Mouse (Mus musculus): ENCODE measurements around the gene Ift20. TPM values are rescaled to one million over a fixed set of nuclear protein-coding genes. Genes with fewer than 3 reads are reported as not detected.
"Not testable (repeated sequence)": the region's sequence is repeated elsewhere in the genome, so short reads cannot be mapped to it uniquely, and the experiment has no call there.

The Ift20 gene
- polyA plus RNA-seq, 1 experiment from 2014 or later = 151 TPM

GRCm38 (mm10) chr11:78566775-78567174, 30.6 kb downstream of the Ift20 start:
- DNase-seq (ENCODE audit: low spot score) = no peak

DNA sequence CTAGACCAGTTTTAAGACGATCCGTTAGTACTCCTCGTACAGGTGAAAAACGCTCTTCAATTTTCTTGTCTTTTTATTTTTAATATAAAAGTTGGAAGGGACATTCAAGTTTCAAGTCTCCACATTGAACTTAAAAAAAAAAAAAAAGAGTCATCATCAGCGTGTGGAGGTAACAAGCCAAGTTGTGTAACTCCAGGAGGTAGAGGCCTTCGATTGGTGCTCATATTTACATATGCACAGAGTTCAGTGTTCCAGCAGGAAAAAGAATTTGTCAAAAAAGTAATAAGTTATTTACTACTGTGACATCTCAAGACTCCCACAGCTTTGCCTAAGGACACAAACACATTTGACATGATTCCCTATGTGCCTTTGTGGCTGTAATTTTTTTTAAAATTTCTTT, 31.5 kb downstream of the Ift20 start:
- no peak for DNase-seq (ENCODE audit: low spot score)

- DNase-seq (ENCODE audit: low spot score) = no peak
Observed at GRCm38 (mm10) chr11:78568827-78569226, 32.7 kb downstream of the Ift20 start.

DNA sequence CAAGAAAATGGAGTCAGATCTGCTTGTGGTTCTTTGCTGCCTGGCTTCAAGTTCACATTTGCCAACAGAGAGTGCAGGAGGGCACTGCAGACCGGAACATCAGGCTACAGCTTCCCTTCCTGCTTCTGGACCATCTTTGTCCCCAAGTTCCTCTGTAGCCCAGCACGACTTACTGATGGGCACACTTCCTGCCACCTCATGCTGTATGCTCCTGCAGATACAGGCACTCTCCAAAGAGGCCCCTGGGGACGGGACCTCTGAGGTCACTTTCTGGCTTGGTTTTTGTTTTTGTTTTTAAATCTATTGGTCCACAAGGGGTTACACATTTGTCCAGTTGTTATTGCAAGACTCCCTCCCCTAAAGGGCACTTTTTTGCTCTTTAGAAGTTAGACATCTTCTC, 33.6 kb downstream of the Ift20 start:
- no peak for DNase-seq (ENCODE audit: low spot score)

- no peak for DNase-seq (ENCODE audit: low spot score)
Observed at GRCm38 (mm10) chr11:78571441-78571840, 35.3 kb downstream of the Ift20 start.

GRCm38 (mm10) chr11:78571854-78572253, 35.7 kb downstream of the Ift20 start:
- no peak for DNase-seq (ENCODE audit: low spot score)

- not testable (repeated sequence) for DNase-seq (ENCODE audit: low spot score)
Observed at GRCm38 (mm10) chr11:78574031-78574430, 37.9 kb downstream of the Ift20 start.

GRCm38 (mm10) chr11:78574536-78574935, 38.4 kb downstream of the Ift20 start:
- no peak for DNase-seq (ENCODE audit: low spot score)

DNA sequence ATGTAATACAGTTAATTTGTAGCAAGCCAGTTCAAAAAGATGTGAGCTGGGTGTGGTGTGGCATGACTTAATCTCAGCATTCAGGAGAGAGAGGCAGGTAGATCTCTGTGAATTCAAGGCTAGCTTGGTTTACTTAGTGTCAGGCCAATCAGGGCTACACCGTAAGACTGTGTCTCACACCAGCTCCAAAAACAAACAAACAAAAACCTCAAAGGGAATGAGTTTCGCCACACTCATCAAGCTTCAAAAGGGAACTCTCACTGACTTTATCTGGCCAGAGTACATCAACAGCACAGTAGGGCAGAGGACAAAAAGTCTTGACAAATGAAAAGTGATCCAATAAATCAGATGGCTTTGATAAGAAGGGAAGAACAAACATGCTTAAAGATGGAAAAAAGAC, 38.8 kb downstream of the Ift20 start:
- DNase-seq (ENCODE audit: low spot score) = no peak

- DNase-seq (ENCODE audit: low spot score) = no peak
Observed at GRCm38 (mm10) chr11:78582848-78583247, 46.7 kb downstream of the Ift20 start.

DNA sequence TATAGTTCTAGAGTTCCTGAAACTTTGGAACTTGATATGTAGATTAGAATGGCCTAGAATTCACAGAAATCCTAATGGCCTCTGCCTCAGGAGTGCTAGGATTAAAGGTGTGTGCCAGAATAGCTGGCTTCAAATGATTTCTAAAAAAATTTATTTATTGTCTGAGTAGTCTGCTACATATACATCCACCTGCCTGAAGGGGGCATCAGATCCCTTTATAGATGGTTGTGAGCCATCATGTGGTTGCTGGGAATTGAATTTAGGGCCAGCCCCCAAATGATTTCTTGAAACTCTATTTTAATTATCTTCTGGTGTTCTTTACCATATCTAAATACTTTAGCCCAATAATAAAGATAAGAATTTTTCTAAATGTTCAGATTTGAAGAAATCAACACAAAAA, 49.9 kb downstream of the Ift20 start:
- DNase-seq (ENCODE audit: low spot score) = peak; percentile 37

DNA sequence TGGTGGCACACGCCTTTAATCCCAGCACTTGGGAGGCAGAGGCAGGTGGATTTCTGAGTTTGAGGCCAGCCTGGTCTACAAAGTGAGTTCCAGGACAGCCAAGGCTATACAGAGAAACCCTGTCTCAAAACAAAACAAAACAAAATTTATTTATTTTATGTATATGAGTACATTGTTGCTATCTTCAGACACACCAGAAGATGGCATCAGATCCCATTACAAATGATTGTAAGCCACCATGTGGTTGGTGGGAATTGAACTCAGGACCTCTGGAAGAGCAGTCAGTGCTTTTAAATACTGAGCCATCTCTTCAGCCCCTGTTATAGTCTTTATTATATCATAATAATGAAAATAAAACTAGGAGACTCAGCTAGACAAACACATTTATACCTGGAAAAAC, 51.5 kb downstream of the Ift20 start:
- not testable (repeated sequence) for DNase-seq (ENCODE audit: low spot score)

Other genes with a start within 250 kb of the Ift20 start
- 0.21 and 0.29 TPM in 2 replicates for gene BC030499, start 245.5 kb upstream of the Ift20 start, polyA plus RNA-seq (2015; fragmentation: Nextera tagmentation; extraction: Ambion mirVana)
- gene Spag5, start 234.8 kb upstream of the Ift20 start, polyA plus RNA-seq (2015; fragmentation: Nextera tagmentation; extraction: Ambion mirVana) = 28.0 and 31.5 TPM in 2 replicates
- gene Aldoc, start 213.4 kb upstream of the Ift20 start, polyA plus RNA-seq (2015; fragmentation: Nextera tagmentation; extraction: Ambion mirVana) = 2.3 TPM in 2 replicates
- gene Pigs, start 207.9 kb upstream of the Ift20 start, polyA plus RNA-seq (2015; fragmentation: Nextera tagmentation; extraction: Ambion mirVana) = 43.9 and 47.9 TPM in 2 replicates
- 36.8 and 39.5 TPM in 2 replicates for gene Unc119, start 192.9 kb upstream of the Ift20 start, polyA plus RNA-seq (2015; fragmentation: Nextera tagmentation; extraction: Ambion mirVana)
- gene Foxn1, start 149.8 kb upstream of the Ift20 start, polyA plus RNA-seq (2015; fragmentation: Nextera tagmentation; extraction: Ambion mirVana) = 22.4 and 33.0 TPM in 2 replicates
- 0.43 and 0.76 TPM in 2 replicates for gene Slc13a2, start 114.1 kb upstream of the Ift20 start, polyA plus RNA-seq (2015; fragmentation: Nextera tagmentation; extraction: Ambion mirVana)
- gene Slc46a1, start 70.7 kb upstream of the Ift20 start, polyA plus RNA-seq (2015; fragmentation: Nextera tagmentation; extraction: Ambion mirVana) = 6.8 and 8.3 TPM in 2 replicates
- 0.17 and 0.31 TPM in 2 replicates for gene Sarm1, start 38.6 kb upstream of the Ift20 start, polyA plus RNA-seq (2015; fragmentation: Nextera tagmentation; extraction: Ambion mirVana)
- gene Vtn, start 37.3 kb upstream of the Ift20 start, polyA plus RNA-seq (2015; fragmentation: Nextera tagmentation; extraction: Ambion mirVana) = 5.2 and 5.8 TPM in 2 replicates
- 0.17 TPM in 1 of 2 replicates, not detected in the other for gene Sebox, start 32.9 kb upstream of the Ift20 start, polyA plus RNA-seq (2015; fragmentation: Nextera tagmentation; extraction: Ambion mirVana)
- gene Tmem199, start 24.2 kb upstream of the Ift20 start, polyA plus RNA-seq (2015; fragmentation: Nextera tagmentation; extraction: Ambion mirVana) = 53.6 and 54.2 TPM in 2 replicates
- 90.1 and 95.8 TPM in 2 replicates for gene Poldip2, start 24.2 kb upstream of the Ift20 start, polyA plus RNA-seq (2015; fragmentation: Nextera tagmentation; extraction: Ambion mirVana)
- gene Tnfaip1, start within 50 bp of the Ift20 start, polyA plus RNA-seq (2015; fragmentation: Nextera tagmentation; extraction: Ambion mirVana) = 17.9 and 18.3 TPM in 2 replicates
- 59.1 and 68.2 TPM in 2 replicates for gene Tmem97, start 14.4 kb downstream of the Ift20 start, polyA plus RNA-seq (2015; fragmentation: Nextera tagmentation; extraction: Ambion mirVana)
- 21.3 and 23.3 TPM in 2 replicates for gene Nlk, start 161.0 kb downstream of the Ift20 start, polyA plus RNA-seq (2015; fragmentation: Nextera tagmentation; extraction: Ambion mirVana)
- gene Ccnq, start 215.4 kb downstream of the Ift20 start, polyA plus RNA-seq (2015; fragmentation: Nextera tagmentation; extraction: Ambion mirVana) = 48.5 and 50.8 TPM in 2 replicates

Measured in thymus, postnatal 0 days (tissue).